ENCODE assay signal across 9 mouse cellular contexts in genomic region chr10:96397931-96398561, GRCm38 (mm10).
A peak's percentile ranks its signal among the peaks of the same experiment; 100 is the strongest.
DNase-seq lines count a peak whose midpoint lies in the region; ATAC-seq lines count a peak whose summit lies in the region.
"Had no signal": no experiment of that assay in that cellular context is flagged by ENCODE, and none has a peak within 500 bp of the region (broad histone marks: within the 10 kb centered on the region; RNA-seq: fewer than 3 reads in every experiment).

No protein-coding gene starts in this region.

- WGBS in lung, embryonic 15.5 days = 63% methylated on average over 13 of the region's 13 CpGs
- WGBS in forebrain, embryonic 15.5 days = 12% methylated on average over 13 of the region's 13 CpGs
- 78% methylated on average over 13 of the region's 13 CpGs for WGBS in liver, embryonic 12.5 days (ENCODE audit: insufficient replicate concordance)

- intact Hi-C loops in left cerebral cortex, postnatal 25 days (cut with DNase I) = no loop called here

- no peak for ATAC-seq in lung, embryonic 15.5 days (ENCODE audit: borderline replicate concordance, extremely low read depth, low FRiP score, low TSS enrichment)
- ATAC-seq in forebrain, embryonic 15.5 days (replicated peaks) = peak; percentile 83
- ATAC-seq in liver, embryonic 12.5 days = no peak

- no peaks in the 10 kb centered on the region for H3K36me3 ChIP-seq in lung, embryonic 15.5 days
- H3K36me3 ChIP-seq in forebrain, embryonic 15.5 days = no peaks in the 10 kb centered on the region
- no peaks in the 10 kb centered on the region for H3K36me3 ChIP-seq in liver, embryonic 12.5 days

- H3K4me3 ChIP-seq in lung, embryonic 15.5 days = no peak overlapping the region
- H3K4me3 ChIP-seq in forebrain, embryonic 15.5 days = no peak overlapping the region; the same call in 1 of the 2 replicates
- H3K4me3 ChIP-seq in liver, embryonic 12.5 days = no peak overlapping the region

- no peak overlapping the region for H3K4me2 ChIP-seq in lung, embryonic 15.5 days
- peak overlapping the region; percentile 27 for H3K4me2 ChIP-seq in forebrain, embryonic 15.5 days (replicated peaks)
- H3K4me2 ChIP-seq in liver, embryonic 12.5 days = no peak overlapping the region
- H3K4me2 ChIP-seq: lung, embryonic 14.5 days had no signal

- H3K4me1 ChIP-seq in lung, embryonic 15.5 days = peaks cover 8% of the 10 kb centered on the region; the same call in 1 of the 2 replicates
- H3K4me1 ChIP-seq in forebrain, embryonic 15.5 days = peaks cover 27% of the 10 kb centered on the region
- H3K4me1 ChIP-seq in liver, embryonic 12.5 days = no peaks in the 10 kb centered on the region

- peak overlapping the region; percentile 76 for H3K27ac ChIP-seq in lung, embryonic 15.5 days
- H3K27ac ChIP-seq in forebrain, embryonic 15.5 days (replicated peaks) = peak overlapping the region; percentile 69
- H3K27ac ChIP-seq in liver, embryonic 12.5 days = no peak overlapping the region

- no peaks in the 10 kb centered on the region for H3K9me3 ChIP-seq in lung, embryonic 15.5 days
- H3K9me3 ChIP-seq in forebrain, embryonic 15.5 days = no peaks in the 10 kb centered on the region
- no peaks in the 10 kb centered on the region for H3K9me3 ChIP-seq in liver, embryonic 12.5 days (replicated peaks)

- H3K9ac ChIP-seq in lung, embryonic 15.5 days = no peak overlapping the region
- H3K9ac ChIP-seq in forebrain, embryonic 15.5 days (replicated peaks) = no peak overlapping the region
- no peak overlapping the region for H3K9ac ChIP-seq in liver, embryonic 12.5 days
- H3K9ac ChIP-seq: lung, embryonic 14.5 days had no signal

- H3K27me3 ChIP-seq in lung, embryonic 15.5 days = no peaks in the 10 kb centered on the region
- H3K27me3 ChIP-seq in forebrain, embryonic 15.5 days = no peaks in the 10 kb centered on the region
- no peaks in the 10 kb centered on the region for H3K27me3 ChIP-seq in liver, embryonic 12.5 days (replicated peaks)

- no peak for DNase-seq in lung, postnatal 4 days
- DNase-seq in left cerebral cortex, postnatal 25 days (ENCODE audit: low spot score in 2 of 2) = peak; percentile 13 to 47
- peak; percentile 4 to 6 for DNase-seq in right cerebral cortex, postnatal 36 days (ENCODE audit: low spot score in 2 of 2)
- no peak for DNase-seq in adrenal gland, adult (ENCODE audit: inconsistent age in 2 of 2, low spot score in 1 of 2)
- DNase-seq: adrenal gland, postnatal 10 days had no signal

Comparison
In these comparisons a context has a peak if more than half of its experiments do, and no peak if none do; other contexts are left out.
1. DNase-seq: peak in left cerebral cortex, postnatal 25 days (2 of 2) and right cerebral cortex, postnatal 36 days (2 of 2); none in lung, postnatal 4 days (0 of 2) and adrenal gland, adult (0 of 2).